Mouse (Mus musculus): ENCODE data around the gene Psmb6. TPM values are rescaled to one million over a fixed set of nuclear protein-coding genes. Genes with fewer than 3 reads are reported as not detected.
A peak's percentile ranks its signal among the peaks of the same experiment; 100 is the strongest.
"Not testable (repeated sequence)": the region's sequence is repeated elsewhere in the genome, so short reads cannot be mapped to it uniquely, and the experiment has no call there.

Psmb6 gene
- polyA plus RNA-seq, 2 experiments = 155 to 345 TPM

GRCm38 (mm10) chr11:70528610-70529009 lies 3.4 kb downstream of the Psmb6 start:
- Histone ChIP-seq H3K4me3 (ENCODE audit: insufficient read depth in 1 of 2, low read depth in 2 of 2, low read length in 2 of 2) (no peak overlapping the region), H3K9ac (replicated peaks) (no peak overlapping the region), H3K27ac (no peak overlapping the region), H3K9me3 (ENCODE audit: control insufficient read depth, low read length) (no peaks in the 10 kb centered on the region), H3K4me2 (ENCODE audit: low read depth) (no peak overlapping the region), H3K4me1 (replicated peaks; ENCODE audit: control insufficient read depth in 2 of 2, insufficient read depth in 2 of 2, low read length in 1 of 2) (peaks cover 3 to 8% of the 10 kb centered on the region in 2 experiments; a peak in 3 of 4 replicates), H3K36me3 (replicated peaks; ENCODE audit: control insufficient read depth, insufficient read depth, low read depth) (peaks cover 16% of the 10 kb centered on the region), H3K27me3 (ENCODE audit: control insufficient read depth, insufficient read depth, low read length) (no peaks in the 10 kb centered on the region)
- no peak for ATAC-seq (ENCODE audit: insufficient read depth)
- WGBS (ENCODE audit: insufficient replicate concordance) = 69% methylated on average over 7 of the region's 7 CpGs
- no peak for TF ChIP-seq EP300 (IDR thresholded peaks at IDR 0.05; ENCODE audit: low read depth)
- TF ChIP-seq CTCF (IDR thresholded peaks at IDR 0.05; ENCODE audit: low read depth) = no peak
- no peak for DNase-seq (ENCODE audit: low read depth in 3 of 3, low spot score in 3 of 3)

GRCm38 (mm10) chr11:70531065-70531464 lies 5.9 kb downstream of the Psmb6 start:
- H3K36me3 ChIP-seq (replicated peaks; ENCODE audit: control insufficient read depth, insufficient read depth, low read depth) = peaks cover 16% of the 10 kb centered on the region
- not testable (repeated sequence) for H3K4me2 ChIP-seq (ENCODE audit: low read depth); H3K9ac ChIP-seq (replicated peaks); H3K27ac ChIP-seq; H3K9me3 ChIP-seq (ENCODE audit: control insufficient read depth, low read length); H3K27me3 ChIP-seq (ENCODE audit: control insufficient read depth, insufficient read depth, low read length); DNase-seq (ENCODE audit: low read depth in 3 of 3, low spot score in 3 of 3); H3K4me3 ChIP-seq (ENCODE audit: insufficient read depth in 1 of 2, low read depth in 2 of 2, low read length in 2 of 2); ATAC-seq (ENCODE audit: insufficient read depth); H3K4me1 ChIP-seq (replicated peaks; ENCODE audit: control insufficient read depth in 2 of 2, insufficient read depth in 2 of 2, low read length in 1 of 2)
- 61% methylated on average over 2 of the region's 2 CpGs for WGBS (ENCODE audit: insufficient replicate concordance)

GRCm38 (mm10) chr11:70532839-70533238 lies 7.7 kb downstream of the Psmb6 start, which contains the start of gene Gm40193:
Gene Gm40193 (minus strand): TSS chr11:70532939.
- H3K9me3 ChIP-seq (ENCODE audit: control insufficient read depth, low read length) = no peaks in the 10 kb centered on the region
- H3K36me3 ChIP-seq (replicated peaks; ENCODE audit: control insufficient read depth, insufficient read depth, low read depth) = peaks cover 3% of the 10 kb centered on the region; the same call in 1 of the 2 replicates
- ATAC-seq (ENCODE audit: insufficient read depth) (no peak), DNase-seq (ENCODE audit: low read depth in 3 of 3, low spot score in 3 of 3) (no peak)
- WGBS (ENCODE audit: insufficient replicate concordance) = 73% methylated on average over 6 of the region's 6 CpGs
- H3K4me2 ChIP-seq (ENCODE audit: low read depth) = no peak within 1 kb of the TSS
- no peaks in the 10 kb centered on the region for H3K4me1 ChIP-seq (replicated peaks; ENCODE audit: control insufficient read depth in 2 of 2, insufficient read depth in 2 of 2, low read length in 1 of 2)
- no peak within 1 kb of the TSS for H3K9ac ChIP-seq (replicated peaks)
- no peak within 1 kb of the TSS for H3K27ac ChIP-seq
- H3K4me3 ChIP-seq (ENCODE audit: insufficient read depth in 1 of 2, low read depth in 2 of 2, low read length in 2 of 2) = no peak within 1 kb of the TSS
- TF ChIP-seq CTCF (IDR thresholded peaks at IDR 0.05; ENCODE audit: low read depth) (no peak), EP300 (IDR thresholded peaks at IDR 0.05; ENCODE audit: low read depth) (no peak)
- H3K27me3 ChIP-seq (ENCODE audit: control insufficient read depth, insufficient read depth, low read length) = no peaks in the 10 kb centered on the region

GRCm38 (mm10) chr11:70539423-70539822 lies 14.3 kb downstream of the Psmb6 start:
- ATAC-seq (ENCODE audit: insufficient read depth) (no peak), DNase-seq (ENCODE audit: low read depth in 3 of 3, low spot score in 3 of 3) (no peak)
- WGBS (ENCODE audit: insufficient replicate concordance) = 19% methylated on average over 9 of the region's 9 CpGs
- Histone ChIP-seq H3K4me1 (replicated peaks; ENCODE audit: control insufficient read depth in 2 of 2, insufficient read depth in 2 of 2, low read length in 1 of 2) (no peaks in the 10 kb centered on the region), H3K36me3 (replicated peaks; ENCODE audit: control insufficient read depth, insufficient read depth, low read depth) (no peaks in the 10 kb centered on the region), H3K4me2 (ENCODE audit: low read depth) (peak overlapping the region; percentile 53), H3K27ac (no peak overlapping the region), H3K4me3 (ENCODE audit: insufficient read depth in 1 of 2, low read depth in 2 of 2, low read length in 2 of 2) (peak overlapping the region; percentile 41 to 53), H3K27me3 (ENCODE audit: control insufficient read depth, insufficient read depth, low read length) (peaks cover 25% of the 10 kb centered on the region), H3K9me3 (ENCODE audit: control insufficient read depth, low read length) (no peaks in the 10 kb centered on the region), H3K9ac (replicated peaks) (no peak overlapping the region)
- TF ChIP-seq EP300 (IDR thresholded peaks at IDR 0.05; ENCODE audit: low read depth) (no peak), CTCF (IDR thresholded peaks at IDR 0.05; ENCODE audit: low read depth) (no peak)

- TF ChIP-seq EP300 (IDR thresholded peaks at IDR 0.05; ENCODE audit: low read depth) (no peak), CTCF (IDR thresholded peaks at IDR 0.05; ENCODE audit: low read depth) (peak; percentile 65)
- Histone ChIP-seq H3K9me3 (ENCODE audit: control insufficient read depth, low read length) (no peaks in the 10 kb centered on the region), H3K36me3 (replicated peaks; ENCODE audit: control insufficient read depth, insufficient read depth, low read depth) (no peaks in the 10 kb centered on the region), H3K27ac (no peak within 1 kb of the TSS), H3K4me1 (replicated peaks; ENCODE audit: control insufficient read depth in 2 of 2, insufficient read depth in 2 of 2, low read length in 1 of 2) (no peaks in the 10 kb centered on the region), H3K4me3 (ENCODE audit: insufficient read depth in 1 of 2, low read depth in 2 of 2, low read length in 2 of 2) (peak within 1 kb of the TSS; percentile 41 to 53), H3K9ac (replicated peaks) (0 out of 2 replicates have a peak within 1 kb of the TSS, but pooled peaks have one; percentile 5), H3K4me2 (ENCODE audit: low read depth) (peak within 1 kb of the TSS; percentile 53), H3K27me3 (ENCODE audit: control insufficient read depth, insufficient read depth, low read length) (peaks cover 25% of the 10 kb centered on the region)
- peak; percentile 91 for ATAC-seq (ENCODE audit: insufficient read depth)
- DNase-seq (ENCODE audit: low read depth in 3 of 3, low spot score in 3 of 3) = peak in 2 of 3 experiments; percentile 44 to 45
- WGBS (ENCODE audit: insufficient replicate concordance) = under 1% methylated on average over 45 of the region's 65 CpGs
These were observed 14.9 kb downstream of the Psmb6 start, which contains the start of gene Pld2 for GRCm38 (mm10) chr11:70539877-70540587. Gene Pld2 (plus strand): TSS chr11:70540064.

Measured in liver, embryonic 14.5 days (tissue).